Comparison of ENCODE assay signal across 8 mouse cellular contexts in the genomic region with DNA sequence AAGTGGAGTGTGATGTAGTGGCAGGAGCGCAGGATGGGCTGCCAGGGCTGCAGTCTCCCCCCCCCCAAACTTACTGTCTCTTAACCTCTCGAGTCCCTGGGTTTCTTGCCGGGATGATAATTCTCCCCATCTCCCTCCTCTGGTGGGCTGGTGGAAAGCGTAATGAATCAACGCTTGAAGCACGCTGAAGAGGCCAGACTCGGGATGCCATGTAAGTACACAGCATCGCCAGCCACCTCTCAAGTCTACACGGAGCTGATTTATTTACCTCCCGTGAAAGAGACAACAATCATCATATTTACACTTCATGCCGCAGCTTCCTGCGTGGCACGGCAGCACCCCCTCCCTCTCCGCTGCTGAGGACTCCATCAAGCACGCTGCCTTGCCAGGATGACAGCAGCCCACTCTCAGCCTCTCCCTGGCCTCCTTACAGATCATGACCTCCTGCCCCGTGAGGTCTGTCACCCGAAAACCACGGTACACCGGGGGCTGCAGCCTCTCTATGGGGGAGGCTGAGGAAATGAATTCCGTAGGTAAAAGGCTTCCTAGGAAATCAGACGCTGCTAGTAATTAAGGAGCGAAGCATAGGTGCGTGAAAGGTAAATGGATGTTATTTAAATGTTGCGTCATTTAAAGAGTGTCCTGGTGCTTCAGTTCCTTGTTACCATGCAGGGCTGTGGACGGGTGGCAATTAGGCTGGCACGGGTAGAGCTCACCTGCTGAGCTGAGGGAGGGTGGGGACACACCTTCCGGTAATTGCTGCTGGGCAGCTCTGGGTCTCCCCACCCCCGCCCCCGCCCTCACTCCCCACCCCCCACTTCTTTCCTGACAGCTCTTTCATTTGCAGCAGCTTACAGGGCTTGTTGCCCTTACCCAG.
A peak's percentile ranks its signal among the peaks of the same experiment; 100 is the strongest.
DNase-seq lines count a peak whose midpoint lies in the region; ATAC-seq lines count a peak whose summit lies in the region.

No protein-coding gene starts in this region.

- no peak overlapping the region for H3K4me3 ChIP-seq in heart, embryonic 14.5 days (ENCODE audit: control insufficient read depth in 1 of 2, insufficient read depth in 1 of 2, low read depth in 1 of 2, low read length in 2 of 2)
- H3K4me3 ChIP-seq in embryonic facial prominence, embryonic 11.5 days (ENCODE audit: low read depth, low read length), result peak overlapping the region; percentile 13; the same call in 1 of the 2 replicates
- peak overlapping the region; percentile 23 for H3K4me3 ChIP-seq in hindbrain, embryonic 16.5 days (ENCODE audit: low read length)
- H3K4me3 ChIP-seq in midbrain, embryonic 15.5 days, result no peak overlapping the region

- H3K27me3 ChIP-seq in heart, embryonic 14.5 days (ENCODE audit: control insufficient read depth, insufficient read depth, low read length), result 0 out of 2 replicates have a peak, but pooled peaks cover 4% of the 10 kb centered on the region
- peaks cover 21% of the 10 kb centered on the region for H3K27me3 ChIP-seq in embryonic facial prominence, embryonic 11.5 days (ENCODE audit: control insufficient read depth, insufficient read depth, low read length)
- no peaks in the 10 kb centered on the region for H3K27me3 ChIP-seq in hindbrain, embryonic 16.5 days (replicated peaks; ENCODE audit: control insufficient read depth, insufficient read depth, low read length)
- no peaks in the 10 kb centered on the region for H3K27me3 ChIP-seq in midbrain, embryonic 15.5 days (replicated peaks)

- peaks cover 39 to 50% of the 10 kb centered on the region in 2 experiments for H3K4me1 ChIP-seq in heart, embryonic 14.5 days (ENCODE audit: control insufficient read depth in 2 of 2, insufficient read depth in 2 of 2, low read length in 2 of 2)
- H3K4me1 ChIP-seq in embryonic facial prominence, embryonic 11.5 days (ENCODE audit: control insufficient read depth, insufficient read depth, low read length), result peaks cover 18% of the 10 kb centered on the region
- peaks cover 38% of the 10 kb centered on the region for H3K4me1 ChIP-seq in hindbrain, embryonic 16.5 days (ENCODE audit: control insufficient read depth, insufficient read depth, low read depth, low read length)
- H3K4me1 ChIP-seq in midbrain, embryonic 15.5 days, result peaks cover 52% of the 10 kb centered on the region

- H3K4me2 ChIP-seq in heart, embryonic 14.5 days (ENCODE audit: low read length), result peak overlapping the region; percentile 51
- peak overlapping the region; percentile 16 for H3K4me2 ChIP-seq in embryonic facial prominence, embryonic 11.5 days (ENCODE audit: low read depth, low read length)
- peak overlapping the region; percentile 45 for H3K4me2 ChIP-seq in hindbrain, embryonic 16.5 days (ENCODE audit: low read length)
- peak overlapping the region; percentile 43 for H3K4me2 ChIP-seq in midbrain, embryonic 15.5 days

- no peaks in the 10 kb centered on the region for H3K9me3 ChIP-seq in heart, embryonic 14.5 days (ENCODE audit: control insufficient read depth, low read length)
- no peaks in the 10 kb centered on the region for H3K9me3 ChIP-seq in embryonic facial prominence, embryonic 11.5 days (replicated peaks; ENCODE audit: control insufficient read depth, low read length)
- no peaks in the 10 kb centered on the region for H3K9me3 ChIP-seq in hindbrain, embryonic 16.5 days (ENCODE audit: control insufficient read depth, low read length)
- no peaks in the 10 kb centered on the region for H3K9me3 ChIP-seq in midbrain, embryonic 15.5 days

- ATAC-seq in heart, embryonic 14.5 days (ENCODE audit: insufficient number of reproducible peaks, insufficient read depth, low FRiP score, low read depth), result no peak
- ATAC-seq in embryonic facial prominence, embryonic 11.5 days (replicated peaks; ENCODE audit: insufficient number of reproducible peaks, low FRiP score, low TSS enrichment, low read depth), result no peak
- peak; percentile 44 for ATAC-seq in hindbrain, embryonic 16.5 days
- ATAC-seq in midbrain, embryonic 15.5 days (replicated peaks), result peak; percentile 59; the same call in 1 of the 2 replicates

- WGBS in heart, embryonic 14.5 days, result 16% methylated on average over 29 of the region's 29 CpGs
- WGBS in embryonic facial prominence, embryonic 11.5 days, result 6% methylated on average over 29 of the region's 29 CpGs
- WGBS in hindbrain, embryonic 16.5 days, result 5% methylated on average over 29 of the region's 29 CpGs
- WGBS in midbrain, embryonic 15.5 days, result 5% methylated on average over 29 of the region's 29 CpGs

- H3K36me3 ChIP-seq in heart, embryonic 14.5 days (ENCODE audit: control insufficient read depth, insufficient read depth, low read length), result no peaks in the 10 kb centered on the region
- no peaks in the 10 kb centered on the region for H3K36me3 ChIP-seq in embryonic facial prominence, embryonic 11.5 days (replicated peaks; ENCODE audit: control insufficient read depth, insufficient read depth, low read depth, low read length)
- H3K36me3 ChIP-seq in hindbrain, embryonic 16.5 days (ENCODE audit: control insufficient read depth, insufficient read depth, low read length), result no peaks in the 10 kb centered on the region
- H3K36me3 ChIP-seq in midbrain, embryonic 15.5 days (replicated peaks), result no peaks in the 10 kb centered on the region

- DNase-seq in heart, postnatal 4 days, result no peak
- no peak for DNase-seq in embryonic facial prominence, embryonic 11.5 days (ENCODE audit: low spot score)
- no peak for DNase-seq in gastrocnemius, adult 18-20 months (ENCODE audit: low spot score)
- DNase-seq in cerebellum, adult 11 months, result no peak
- no peak for DNase-seq in cerebellum, adult 11-12 months

- peak overlapping the region; percentile 36 for H3K9ac ChIP-seq in heart, embryonic 14.5 days (ENCODE audit: low read length)
- H3K9ac ChIP-seq in embryonic facial prominence, embryonic 11.5 days (replicated peaks; ENCODE audit: low read length), result no peak overlapping the region; the same call in 1 of the 2 replicates
- peak overlapping the region; percentile 5 for H3K9ac ChIP-seq in hindbrain, embryonic 16.5 days (ENCODE audit: low read depth, low read length)
- peak overlapping the region; percentile 18; the same call in 1 of the 2 replicates for H3K9ac ChIP-seq in midbrain, embryonic 15.5 days

- H3K27ac ChIP-seq in heart, embryonic 14.5 days (replicated peaks in 1 of 2; ENCODE audit: control insufficient read depth in 1 of 2, insufficient read depth in 1 of 2, low read depth in 2 of 2, low read length in 2 of 2), result no peak overlapping the region
- H3K27ac ChIP-seq in embryonic facial prominence, embryonic 11.5 days (replicated peaks; ENCODE audit: low read depth, low read length), result no peak overlapping the region; the same call in 1 of the 2 replicates
- H3K27ac ChIP-seq in hindbrain, embryonic 16.5 days (ENCODE audit: low read depth, low read length), result peak overlapping the region; percentile 36; the same call in 1 of the 2 replicates
- H3K27ac ChIP-seq in midbrain, embryonic 15.5 days, result peak overlapping the region; percentile 35

Comparison
In these comparisons a context has a peak if more than half of its experiments do, and no peak if none do; other contexts are left out.
1. ATAC-seq: peak in hindbrain, embryonic 16.5 days (single experiment) and midbrain, embryonic 15.5 days (single experiment); none in heart, embryonic 14.5 days (single experiment) and embryonic facial prominence, embryonic 11.5 days (single experiment).
2. H3K27ac ChIP-seq: peak in hindbrain, embryonic 16.5 days (single experiment) and midbrain, embryonic 15.5 days (single experiment); none in heart, embryonic 14.5 days (0 of 2) and embryonic facial prominence, embryonic 11.5 days (single experiment).
3. H3K4me3 ChIP-seq: peak in embryonic facial prominence, embryonic 11.5 days (single experiment) and hindbrain, embryonic 16.5 days (single experiment); none in heart, embryonic 14.5 days (0 of 2) and midbrain, embryonic 15.5 days (single experiment).
4. Peak in every context shown above with its lines, with median percentiles within 50 percentile points of each other: H3K4me2 ChIP-seq.